Mouse (Mus musculus) lung, embryonic 14.5 days (tissue): Measurements from ENCODE around the gene Ppp4r1. TPM values are rescaled to one million over a fixed set of nuclear protein-coding genes. Genes with fewer than 3 reads are reported as not detected.

ENCODE experiments used
- ATAC-seq: fragments of 200-750 bp; cut with Nextera tagmentation; 2 replicates; pipeline ENCODE4 v1.8.0; 2017; ENCODE audit warnings: mild to moderate bottlenecking, moderate TSS enrichment, moderate library complexity; ENCODE audit not compliant: insufficient read depth
- DNase-seq: peaks from one replicate; pipeline ENCODE4 v3.0.0-alpha.2; 2015
- H3K27ac ChIP-seq: fragments of 300-500 bp; sonication (generic); 2 replicates; pipeline ENCODE4 v1.5.1; 2014; ENCODE audit warnings: low read depth, mild to moderate bottlenecking, moderate library complexity
- H3K27me3 ChIP-seq: fragments of 300-500 bp; sonication (generic); 2 replicates; pipeline ENCODE4 v1.6.1; 2014; ENCODE audit warnings: low read length, control low read depth; ENCODE audit not compliant: insufficient read depth
- H3K36me3 ChIP-seq: fragments of 300-500 bp; sonication (generic); 2 replicates; pipeline ENCODE4 v1.6.1; 2014; ENCODE audit warnings: control low read depth; ENCODE audit not compliant: insufficient read depth
- H3K4me1 ChIP-seq: fragments of 300-500 bp; sonication (generic); 2 replicates; pipeline ENCODE4 v1.6.1; 2014; ENCODE audit warnings: antibody characterized with exemption, control low read depth; ENCODE audit not compliant: insufficient read depth
- H3K4me2 ChIP-seq: fragments of 300-500 bp; sonication (generic); 2 replicates; pipeline ENCODE4 v1.6.1; 2014; ENCODE audit warnings: mild to moderate bottlenecking
- H3K4me3 ChIP-seq: fragments of 300-500 bp; sonication (generic); 2 replicates; pipeline ENCODE4 v1.5.1; 2014; ENCODE audit warnings: low read depth, low read length
- H3K9ac ChIP-seq: fragments of 300-500 bp; sonication (generic); 2 replicates; pipeline ENCODE4 v1.6.1; 2014
- H3K9me3 ChIP-seq: fragments of 300-500 bp; sonication (generic); 2 replicates; pipeline ENCODE4 v1.6.1; 2016; ENCODE audit warnings: low read depth, low read length, control low read depth
- CTCF ChIP-seq: IDR thresholded peaks from 2 replicates; pipeline ENCODE4 v1.5.1; 2016; ENCODE audit warnings: antibody characterized with exemption, low read depth
- WGBS: fragments of 180-500 bp; shearing (Covaris S2); extraction: QIAGEN DNeasy Blood & Tissue Kit; methylation state at CpG from one replicate; pipeline ENCODE4 v1.1.7; 2014; 5-methylcytosine and 5-hydroxymethylcytosine counted together
- polyA plus RNA-seq: library from polyadenylated mRNA; unstranded; fragments of >200 nt; fragmentation: Nextera tagmentation; extraction: Ambion mirVana; gene quantifications from 2 replicates; pipeline ENCODE4 v1.2.1, GENCODE M21; 2014

Gene Ppp4r1
- polyA plus RNA-seq, 1 experiment from 2014 or later = 50.6 TPM

DNA sequence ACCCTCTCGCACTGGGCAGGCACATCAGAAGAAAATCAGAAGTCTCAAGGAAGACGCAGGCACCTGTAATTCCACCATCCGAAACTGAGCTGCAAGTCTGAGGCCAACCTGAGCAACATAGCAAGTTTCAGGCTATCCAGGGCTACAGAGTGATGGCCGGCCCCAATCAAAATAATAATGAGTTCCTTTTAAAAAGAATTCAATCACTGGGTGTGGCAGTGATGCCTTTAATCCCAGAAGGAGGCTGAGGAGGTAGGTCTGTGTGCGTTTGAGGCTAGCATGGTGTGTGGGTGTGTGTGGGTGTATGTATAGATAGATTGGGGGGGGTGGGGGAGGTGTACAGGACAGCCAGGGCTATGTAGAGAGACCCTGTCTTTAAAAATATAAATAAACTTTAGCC is 85.6 kb downstream of the Ppp4r1 start:
- H3K4me3 ChIP-seq = no peak overlapping the region
- no peaks in the 10 kb centered on the region for H3K27me3 ChIP-seq
- peaks cover 16% of the 10 kb centered on the region for H3K36me3 ChIP-seq
- no peak overlapping the region for H3K9ac ChIP-seq
- no peak for ATAC-seq
- H3K4me2 ChIP-seq = no peak overlapping the region
- no peak for TF ChIP-seq CTCF
- no peak for DNase-seq
- WGBS = 85% methylated on average over 5 of the region's 5 CpGs
- H3K9me3 ChIP-seq = no peaks in the 10 kb centered on the region
- H3K4me1 ChIP-seq = 0 out of 2 replicates have a peak, but pooled peaks cover 5% of the 10 kb centered on the region
- H3K27ac ChIP-seq = no peak overlapping the region

DNA sequence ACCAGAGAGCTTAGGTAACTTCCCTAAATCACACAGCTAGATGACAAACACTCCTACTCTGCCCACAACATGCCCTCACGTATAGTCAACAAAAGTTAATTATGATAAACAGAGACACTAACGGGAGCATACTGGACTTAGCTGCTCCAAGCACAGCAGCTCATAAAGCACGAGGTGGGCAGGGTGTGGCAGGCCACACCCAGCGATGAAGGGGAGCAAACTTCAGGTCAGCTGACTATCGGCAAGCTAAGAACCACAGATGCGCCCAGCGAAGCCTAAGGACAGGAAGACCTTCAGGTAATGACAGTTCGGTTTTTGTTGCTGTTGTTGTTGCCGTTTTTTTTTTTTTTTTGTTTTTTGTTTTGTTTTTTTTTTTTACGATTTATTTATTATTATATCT is 87.3 kb downstream of the Ppp4r1 start:
- no peak for ATAC-seq
- Histone ChIP-seq H3K4me1 (0 out of 2 replicates have a peak, but pooled peaks cover 5% of the 10 kb centered on the region), H3K9me3 (no peaks in the 10 kb centered on the region), H3K9ac (no peak overlapping the region), H3K27ac (no peak overlapping the region), H3K27me3 (no peaks in the 10 kb centered on the region), H3K36me3 (0 out of 2 replicates have a peak, but pooled peaks cover 3% of the 10 kb centered on the region), H3K4me3 (no peak overlapping the region), H3K4me2 (no peak overlapping the region)
- no peak for TF ChIP-seq CTCF
- DNase-seq = no peak
- WGBS = 83% methylated on average over 10 of the region's 10 CpGs

GRCm38 (mm10) chr17:65870146-65870545 is 87.8 kb downstream of the Ppp4r1 start:
- ATAC-seq (no peak), DNase-seq (peak; percentile 87)
- peak; percentile 77 for TF ChIP-seq CTCF
- no peak overlapping the region for H3K27ac ChIP-seq
- 0 out of 2 replicates have a peak, but pooled peaks cover 5% of the 10 kb centered on the region for H3K4me1 ChIP-seq
- no peaks in the 10 kb centered on the region for H3K27me3 ChIP-seq
- H3K36me3 ChIP-seq = 0 out of 2 replicates have a peak, but pooled peaks cover 3% of the 10 kb centered on the region
- 36% methylated on average over 4 of the region's 4 CpGs for WGBS
- H3K4me2 ChIP-seq = no peak overlapping the region
- no peak overlapping the region for H3K4me3 ChIP-seq
- H3K9ac ChIP-seq = no peak overlapping the region
- no peaks in the 10 kb centered on the region for H3K9me3 ChIP-seq

DNA sequence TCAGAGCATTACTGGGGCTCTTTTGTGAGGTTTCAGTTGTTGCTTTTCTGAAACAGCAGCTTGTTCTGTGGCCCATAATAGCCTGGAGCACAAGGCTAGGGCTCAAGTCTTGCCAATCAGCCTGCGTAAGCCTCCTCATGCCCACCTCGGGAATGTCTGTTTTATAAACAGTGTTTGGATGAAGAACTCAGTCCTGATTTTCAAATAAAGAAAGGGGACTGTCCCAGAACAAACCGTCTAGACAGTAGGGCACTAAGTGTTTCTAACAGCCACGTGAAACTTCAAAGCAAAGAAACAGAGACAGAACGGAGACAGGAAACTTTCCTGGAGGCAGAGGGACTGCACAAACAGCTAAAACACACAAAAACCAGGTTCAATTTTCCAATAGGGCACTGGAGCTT is 89.3 kb downstream of the Ppp4r1 start:
- Histone ChIP-seq H3K9me3 (no peaks in the 10 kb centered on the region), H3K9ac (no peak overlapping the region), H3K4me2 (no peak overlapping the region), H3K27me3 (no peaks in the 10 kb centered on the region), H3K4me3 (no peak overlapping the region), H3K36me3 (0 out of 2 replicates have a peak, but pooled peaks cover 2% of the 10 kb centered on the region), H3K4me1 (0 out of 2 replicates have a peak, but pooled peaks cover 5% of the 10 kb centered on the region), H3K27ac (no peak overlapping the region; the same call in 1 of the 2 replicates)
- ATAC-seq (no peak), DNase-seq (no peak)
- WGBS = 11% methylated on average over 5 of the region's 5 CpGs
- no peak for TF ChIP-seq CTCF

DNA sequence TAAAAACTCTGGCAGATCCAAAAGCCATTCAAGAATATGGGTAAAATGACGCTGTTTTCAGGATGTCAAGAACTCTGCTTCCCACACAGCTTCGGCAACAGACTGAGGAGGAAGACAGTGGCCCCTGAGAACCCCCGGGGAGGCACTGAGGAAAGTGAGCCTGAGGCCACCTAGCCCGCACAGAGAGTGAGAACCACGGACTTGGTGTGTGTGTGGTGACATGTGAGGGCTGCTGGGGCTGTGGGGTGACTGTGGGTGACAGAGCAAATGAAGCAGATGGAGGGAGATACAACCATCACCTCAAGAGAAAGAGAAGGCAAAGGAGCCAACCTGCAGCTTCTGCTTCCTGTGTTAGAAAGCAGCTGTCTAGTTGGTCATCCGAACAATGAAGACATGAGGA is 89.7 kb downstream of the Ppp4r1 start:
- H3K36me3 ChIP-seq = no peaks in the 10 kb centered on the region
- no peak for TF ChIP-seq CTCF
- 0 out of 2 replicates have a peak, but pooled peaks cover 5% of the 10 kb centered on the region for H3K4me1 ChIP-seq
- no peak overlapping the region; the same call in 1 of the 2 replicates for H3K27ac ChIP-seq
- H3K4me2 ChIP-seq = no peak overlapping the region
- DNase-seq (no peak), ATAC-seq (no peak)
- H3K9ac ChIP-seq = no peak overlapping the region
- H3K27me3 ChIP-seq = no peaks in the 10 kb centered on the region
- no peak overlapping the region for H3K4me3 ChIP-seq
- 45% methylated on average over 6 of the region's 6 CpGs for WGBS
- no peaks in the 10 kb centered on the region for H3K9me3 ChIP-seq

DNA sequence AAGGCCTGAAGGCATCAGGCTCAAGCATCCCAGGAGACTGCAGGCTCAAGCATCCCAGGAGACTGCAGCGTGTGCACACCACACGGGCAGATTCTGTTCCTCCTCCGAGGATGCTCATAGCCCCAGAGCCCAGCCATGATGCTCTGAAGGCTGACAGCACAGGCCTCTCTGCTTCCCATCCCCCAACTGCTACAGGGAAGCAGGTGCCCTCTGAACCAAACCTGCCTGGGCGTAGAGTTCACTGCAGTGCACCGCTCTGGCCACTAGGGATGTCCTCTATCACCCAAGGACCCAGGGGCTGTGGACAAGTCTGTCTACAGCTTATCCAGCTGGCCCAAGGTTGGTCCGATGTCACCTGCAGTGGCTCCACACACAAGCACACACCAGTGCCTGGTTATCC is 90.3 kb downstream of the Ppp4r1 start:
- ATAC-seq (0 out of 2 replicates have a peak, but pooled peaks have one; percentile 35), DNase-seq (peak; percentile 51)
- Histone ChIP-seq H3K27ac (no peak overlapping the region), H3K9ac (no peak overlapping the region), H3K4me3 (no peak overlapping the region), H3K9me3 (no peaks in the 10 kb centered on the region), H3K4me1 (0 out of 2 replicates have a peak, but pooled peaks cover 5% of the 10 kb centered on the region), H3K4me2 (no peak overlapping the region), H3K36me3 (no peaks in the 10 kb centered on the region), H3K27me3 (no peaks in the 10 kb centered on the region)
- WGBS = 45% methylated on average over 6 of the region's 6 CpGs
- TF ChIP-seq CTCF = peak; percentile 70

GRCm38 (mm10) chr17:65873156-65873555 is 90.8 kb downstream of the Ppp4r1 start:
- Histone ChIP-seq H3K9ac (no peak overlapping the region), H3K9me3 (no peaks in the 10 kb centered on the region), H3K27ac (no peak overlapping the region), H3K4me2 (no peak overlapping the region), H3K27me3 (no peaks in the 10 kb centered on the region), H3K36me3 (no peaks in the 10 kb centered on the region), H3K4me3 (no peak overlapping the region), H3K4me1 (0 out of 2 replicates have a peak, but pooled peaks cover 5% of the 10 kb centered on the region)
- TF ChIP-seq CTCF = no peak
- ATAC-seq (no peak), DNase-seq (no peak)
- 81% methylated on average over 4 of the region's 4 CpGs for WGBS
